Mouse (Mus musculus) adrenal gland, postnatal 4 days (tissue): ENCODE measurements around the gene Kank4. TPM values are rescaled to one million over a fixed set of nuclear protein-coding genes. Genes with fewer than 3 reads are reported as not detected.
"Not testable (repeated sequence)": the region's sequence is repeated elsewhere in the genome, so short reads cannot be mapped to it uniquely, and the experiment has no call there.

ENCODE experiments used
- DNase-seq, 2 experiments: peaks; one replicate each; pipeline ENCODE4 v3.0.0; 2021 to 2022; ENCODE audit warnings: low spot score in 2 of 2, mixed read lengths in 2 of 2
- total RNA-seq, 2 experiments: library from RNA; stranded (reverse); gene quantifications; 2 replicates each; pipeline ENCODE4 v1.2.3; 2021

Kank4 gene
- total RNA-seq, 2 experiments from 2014 or later: 3.9 to 5.6 TPM

- DNase-seq: no peak
Measured at GRCm38 (mm10) chr4:98834782-98835181, 17.4 kb upstream of the Kank4 start.

GRCm38 (mm10) chr4:98831726-98832125, 14.4 kb upstream of the Kank4 start:
- no peak for DNase-seq

- DNase-seq: no peak
Measured at GRCm38 (mm10) chr4:98826701-98827100, 9.4 kb upstream of the Kank4 start.

DNA sequence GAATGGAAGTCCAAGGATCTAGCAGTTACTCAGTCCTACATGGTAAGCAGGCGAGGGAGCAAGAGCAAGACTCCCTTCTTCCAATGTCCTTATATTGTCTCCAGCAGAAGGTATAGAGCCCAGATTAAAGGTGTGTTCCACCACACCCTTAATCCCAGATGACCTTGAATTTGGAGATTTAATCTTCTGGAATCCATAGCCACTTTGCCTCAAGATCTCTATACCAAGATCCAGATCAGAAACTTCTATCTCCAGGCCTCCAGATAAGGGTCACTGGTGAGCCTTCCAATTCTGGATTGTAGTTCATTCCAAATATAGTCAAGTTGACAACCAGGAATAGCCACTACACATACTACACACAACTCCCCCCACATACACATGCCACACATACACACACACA, 6.4 kb upstream of the Kank4 start, which contains the start of gene I0C0044D17Rik:
TSS of gene I0C0044D17Rik (minus strand) at position 101 of the 400 bp plus-strand sequence.
- not testable (repeated sequence) for DNase-seq

DNA sequence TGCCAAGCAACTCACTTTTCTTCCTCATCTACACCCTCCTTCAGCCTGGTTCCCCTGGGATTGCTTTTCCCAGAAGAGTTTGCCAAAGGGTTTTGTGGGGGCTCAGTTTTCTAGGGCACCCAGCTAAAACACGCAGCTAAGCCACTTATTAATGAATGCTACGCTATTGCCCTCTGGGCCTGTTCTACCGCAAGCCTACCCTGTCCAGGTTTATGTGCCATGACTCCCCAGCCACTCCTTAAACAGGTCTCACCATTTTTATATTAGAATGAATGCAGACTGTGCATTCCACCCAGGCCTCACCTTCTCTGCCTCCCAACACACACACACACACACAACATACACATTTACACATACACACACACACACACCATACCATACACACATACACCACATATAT, 5.7 kb upstream of the Kank4 start:
- no peak for DNase-seq

GRCm38 (mm10) chr4:98822478-98822877, 5.1 kb upstream of the Kank4 start:
- no peak for DNase-seq

DNA sequence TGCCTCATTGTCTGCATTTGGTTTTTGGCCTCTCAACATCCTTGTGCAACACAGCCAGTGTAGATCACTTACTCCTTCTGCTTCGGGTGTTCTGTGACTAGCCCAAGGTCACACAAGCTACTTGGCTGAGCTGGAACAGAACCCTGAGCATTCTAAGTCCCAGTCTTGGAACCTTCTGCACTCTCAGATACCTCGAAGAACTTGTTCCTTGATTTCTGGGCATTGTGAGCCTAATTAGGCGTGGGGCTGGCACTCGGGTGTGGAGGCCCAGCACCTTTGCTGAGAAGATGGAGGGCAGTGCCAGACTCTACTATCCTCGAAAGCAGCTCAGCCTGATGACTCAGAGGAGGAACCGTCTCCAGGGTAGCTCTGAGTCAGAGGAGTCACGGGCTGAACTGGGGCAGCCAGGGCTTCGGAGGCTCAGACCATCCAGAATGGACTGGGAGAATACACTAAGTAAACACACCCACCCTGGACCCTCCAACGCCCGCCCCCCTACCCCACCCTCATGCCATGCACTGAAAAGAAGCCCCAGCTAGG, 1.9 kb upstream of the Kank4 start:
- DNase-seq: no peak

DNA sequence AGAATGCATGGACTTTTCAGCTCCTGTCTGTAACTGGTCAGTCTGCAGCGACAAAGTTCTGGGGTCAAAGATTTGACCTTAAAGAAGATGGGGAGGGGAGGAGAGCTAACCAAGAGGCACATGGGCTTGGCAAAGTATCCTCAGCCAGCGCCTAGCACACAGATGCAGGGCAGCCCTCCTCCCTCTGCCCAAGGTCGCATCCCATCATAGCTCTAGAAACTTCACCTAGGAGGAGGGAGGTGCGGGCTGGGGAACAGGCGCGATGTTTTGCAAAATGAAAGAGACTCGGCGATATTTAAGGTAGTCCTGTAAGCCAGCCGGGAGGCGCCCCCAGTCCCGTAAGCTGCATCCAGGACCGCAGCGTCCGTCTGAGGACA, 542 bp downstream of the Kank4 start:
- DNase-seq: no peak

GRCm38 (mm10) chr4:98806306-98806705, 11.0 kb downstream of the Kank4 start:
- no peak for DNase-seq

GRCm38 (mm10) chr4:98805291-98806048, 11.9 kb downstream of the Kank4 start:
- DNase-seq: no peak

DNA sequence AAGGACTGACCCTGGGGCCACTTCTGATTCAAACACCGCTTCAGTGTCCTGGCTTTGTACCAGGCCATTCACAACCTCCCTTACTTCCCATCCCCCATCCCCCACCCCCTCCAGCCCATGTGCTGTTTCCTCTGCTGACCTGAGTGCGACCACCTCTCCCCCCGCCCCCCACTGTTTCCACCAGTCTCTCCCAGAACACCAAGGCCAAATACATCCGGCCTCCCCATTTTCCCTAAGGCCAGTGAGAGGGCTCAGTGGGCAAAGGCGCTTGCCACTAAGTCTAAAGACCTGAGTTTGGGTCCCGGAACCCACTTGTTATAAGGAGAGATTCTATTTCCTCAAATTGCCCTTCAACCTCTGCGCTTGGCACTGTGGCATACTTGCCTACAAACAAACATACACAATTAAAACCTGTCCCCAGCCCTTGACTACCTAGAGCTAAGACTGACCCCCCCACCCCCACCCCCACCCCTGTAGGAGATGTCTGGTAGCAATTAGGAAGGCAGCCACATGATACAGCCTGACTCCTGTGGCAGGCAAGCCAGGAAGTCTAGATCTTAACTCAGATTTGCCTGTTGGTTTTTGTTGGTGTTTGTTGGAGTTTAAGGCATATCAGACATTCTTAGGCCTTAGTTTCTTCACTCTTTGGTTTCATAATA, 12.7 kb downstream of the Kank4 start:
- DNase-seq: no peak

DNA sequence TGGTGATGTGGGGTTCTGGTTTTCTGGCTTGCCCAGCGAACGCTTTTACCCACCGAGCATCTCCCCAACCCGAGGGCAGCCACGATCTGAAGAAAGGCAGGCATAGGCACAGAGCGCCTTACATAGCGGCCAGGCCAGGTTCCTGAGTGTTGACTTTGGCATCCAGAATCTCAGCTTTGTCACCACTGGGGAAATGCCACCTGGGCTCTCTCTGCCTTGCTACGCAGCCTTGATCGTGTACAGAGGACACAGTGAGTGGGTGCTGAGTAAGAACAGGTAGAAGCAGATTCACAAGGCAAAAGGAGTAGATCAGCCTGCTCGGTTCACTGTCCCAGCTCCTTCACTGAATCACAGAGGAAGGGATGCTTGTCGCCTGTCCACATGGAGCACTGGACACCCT, 15.6 kb downstream of the Kank4 start:
- DNase-seq: no peak

- no peak for DNase-seq
Measured at GRCm38 (mm10) chr4:98800824-98801223, 16.5 kb downstream of the Kank4 start.

- no peak for DNase-seq
Measured at GRCm38 (mm10) chr4:98796591-98797341, 20.6 kb downstream of the Kank4 start.

DNA sequence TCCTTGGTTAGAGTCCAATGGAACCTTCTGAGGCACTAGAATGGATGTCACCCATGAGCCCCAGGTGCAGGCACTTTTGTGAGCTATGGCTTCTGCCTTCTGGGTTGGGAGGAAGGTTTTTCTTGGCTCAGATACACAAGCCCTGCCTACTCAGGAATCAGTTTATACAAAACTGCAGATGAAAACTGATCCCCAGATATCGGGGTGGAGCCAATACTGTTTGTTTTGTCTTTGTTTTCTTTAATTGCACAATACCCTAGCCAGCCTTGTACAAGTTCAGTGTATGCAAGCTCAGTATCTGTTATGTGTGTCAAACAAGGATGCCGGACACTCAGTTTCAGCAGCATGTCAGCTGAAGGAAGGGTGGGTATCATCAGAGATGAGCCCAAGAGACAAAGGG, 22.1 kb downstream of the Kank4 start:
- no peak for DNase-seq

DNA sequence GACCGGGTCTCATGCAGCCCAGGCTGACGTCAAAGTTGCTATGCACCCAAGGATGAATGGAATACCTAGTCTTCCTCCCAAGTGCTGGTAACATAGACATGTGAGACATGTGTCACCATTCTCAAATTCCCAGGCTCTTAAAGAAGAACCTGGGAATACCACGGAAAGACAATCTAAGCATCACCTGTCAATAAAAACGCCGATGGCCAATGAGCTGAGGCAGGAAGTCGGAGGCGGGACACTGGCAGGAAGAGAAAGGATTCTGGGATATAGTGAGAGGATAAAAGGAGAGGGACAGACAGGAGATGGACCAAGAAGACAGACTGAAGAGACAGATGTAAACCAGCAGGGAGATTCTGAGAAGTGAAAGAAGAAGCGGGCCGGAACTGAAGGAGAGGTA, 23.9 kb downstream of the Kank4 start:
- no peak for DNase-seq

DNA sequence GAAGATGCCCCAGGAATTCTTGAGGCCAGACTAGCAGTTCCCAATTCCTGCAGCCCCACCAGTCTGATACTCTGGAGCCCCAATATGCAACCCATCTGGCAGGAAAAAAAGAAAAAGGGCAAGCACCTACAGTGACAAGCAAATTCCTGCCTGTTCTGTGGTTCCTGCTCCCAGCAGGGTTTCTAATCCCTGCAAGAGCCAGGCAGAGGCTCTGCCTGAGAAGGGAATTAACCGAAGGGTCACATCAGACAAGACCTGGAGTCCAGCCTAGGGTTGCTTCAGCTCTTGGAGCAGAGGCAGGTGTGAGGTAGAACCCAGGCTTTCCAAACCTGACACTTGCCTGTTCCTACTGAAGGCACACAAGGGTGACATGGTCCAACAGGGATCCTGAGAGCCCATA, 26.6 kb downstream of the Kank4 start:
- DNase-seq: no peak

- DNase-seq: no peak
Measured at GRCm38 (mm10) chr4:98789861-98790311, 27.5 kb downstream of the Kank4 start.

DNA sequence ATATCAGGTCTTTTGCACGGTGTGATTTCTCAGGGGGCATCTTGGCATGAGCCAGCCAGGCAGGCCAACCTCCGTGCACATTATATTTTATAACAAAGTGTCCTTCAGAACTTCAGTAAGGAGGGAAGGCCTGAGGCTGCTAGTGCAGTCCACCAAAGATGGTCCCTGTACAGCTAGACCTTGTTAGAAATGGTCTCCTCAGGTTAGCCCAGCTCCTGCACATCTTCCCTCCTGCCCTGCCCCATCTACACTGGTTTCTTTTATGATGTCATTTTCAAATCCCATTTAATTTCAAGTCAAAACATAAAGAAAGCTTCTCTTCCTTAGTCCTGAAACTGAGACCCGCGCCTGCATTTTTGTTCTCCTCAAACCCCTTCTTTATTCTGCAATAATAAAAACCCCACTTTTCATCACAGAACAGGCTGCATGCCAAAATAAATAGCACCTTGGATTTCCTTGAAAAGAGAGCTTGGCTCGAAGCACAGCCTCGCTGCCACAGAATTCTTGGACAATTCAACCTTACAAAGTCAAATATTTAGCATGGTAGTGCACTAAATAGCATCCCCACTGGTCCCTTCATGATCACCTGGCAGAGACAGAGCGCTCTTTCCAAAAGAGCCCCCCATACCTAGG, 28.1 kb downstream of the Kank4 start:
- no peak for DNase-seq

DNA sequence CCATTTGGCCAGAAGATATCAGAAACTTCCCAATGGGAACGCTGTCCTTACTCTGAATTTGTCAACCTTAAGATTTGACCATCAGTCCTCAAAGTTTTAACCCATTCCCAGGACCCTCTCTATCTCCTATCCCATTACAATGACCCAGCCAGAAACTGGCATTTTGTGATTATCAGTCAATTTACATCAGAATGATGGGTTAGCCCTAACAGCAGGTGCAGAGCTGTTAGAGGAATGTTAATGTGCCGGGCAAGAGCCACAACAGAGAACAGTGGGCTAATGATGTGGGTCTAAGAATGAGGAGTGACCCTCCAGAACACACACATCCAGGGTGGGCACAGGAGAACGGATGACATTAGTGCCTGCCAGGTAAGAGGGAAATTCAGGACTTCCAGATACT, 31.1 kb downstream of the Kank4 start:
- no peak for DNase-seq

DNA sequence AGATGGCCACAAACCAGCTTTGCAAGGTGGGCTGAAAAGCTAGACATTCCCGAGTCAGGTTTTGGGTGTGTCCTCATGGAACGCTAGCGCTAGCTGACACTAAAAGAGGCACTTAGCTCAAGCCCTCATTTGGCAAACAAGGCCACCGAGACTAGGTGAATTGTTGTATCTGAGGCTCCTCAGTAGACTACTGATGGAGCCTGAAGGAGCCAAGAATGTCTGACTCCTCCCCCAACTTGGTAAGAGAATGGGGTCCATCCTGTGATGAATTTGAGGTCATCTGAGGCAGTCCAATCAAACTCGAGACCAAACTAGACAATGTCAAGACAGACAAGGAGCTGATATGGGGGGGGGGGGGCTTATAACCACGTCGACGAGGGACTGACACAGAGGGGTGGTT, 31.5 kb downstream of the Kank4 start:
- no peak for DNase-seq
